Mouse (Mus musculus) gonadal fat pad, adult 2 months (tissue): ENCODE measurements around the gene Memo1. TPM values are rescaled to one million over a fixed set of nuclear protein-coding genes. Genes with fewer than 3 reads are reported as not detected.

Experiments
- polyA plus RNA-seq: library from polyadenylated mRNA; depleted of rRNA; stranded (reverse); fragments of >200 nt; gene quantifications from 2 replicates; pipeline ENCODE4 v1.2.3, GENCODE M21; 2012; rRNA removed

Memo1 gene
- polyA plus RNA-seq, 1 experiment = 47.4 TPM

Other genes with a start within 250 kb of the Memo1 start
- gene Srd5a2, start 247.6 kb downstream of the Memo1 start, polyA plus RNA-seq = 76.4 and 170 TPM in 2 replicates
- gene Dpy30, start 28.4 kb upstream of the Memo1 start, polyA plus RNA-seq = 40.7 and 44.8 TPM in 2 replicates
- gene Spast, start 43.5 kb upstream of the Memo1 start, polyA plus RNA-seq = 6.0 and 7.3 TPM in 2 replicates
- gene Slc30a6, start 100.1 kb upstream of the Memo1 start, polyA plus RNA-seq = 22.5 and 24.1 TPM in 2 replicates
- 0.15 and 0.24 TPM in 2 replicates for gene Nlrc4, start 163.6 kb upstream of the Memo1 start, polyA plus RNA-seq
- 30.0 and 48.7 TPM in 2 replicates for gene Yipf4, start 194.0 kb upstream of the Memo1 start, polyA plus RNA-seq
- 77.5 and 85.6 TPM in 2 replicates for gene Birc6, start 232.8 kb upstream of the Memo1 start, polyA plus RNA-seq